Mouse (Mus musculus) erythroblast, adult 5-6 weeks (primary cell): Measurements from ENCODE around the gene Impg2. TPM values are rescaled to one million over a fixed set of nuclear protein-coding genes. Genes with fewer than 3 reads are reported as not detected.

ENCODE experiments used
- ATAC-seq: replicated peaks from 2 replicates; pipeline ENCODE4 v1.8.0; 2016; ENCODE audit warnings: moderate number of reproducible peaks, mild to moderate bottlenecking, moderate TSS enrichment, inconsistent platforms; ENCODE audit not compliant: poor library complexity, low FRiP score, severe bottlenecking
- total RNA-seq, 2 experiments: library from RNA; stranded (forward) in 1 of 2; stranded (reverse) in 1 of 2; fragments of 150-400 nt in 1 of 2; fragments of 200-764, 138-1000 nt in 1 of 2; gene quantifications; 2 replicates each; pipeline versions ENCODE4 v1.2.3 to v1.2.4; 2015 to 2017; ENCODE audit warnings: low replicate concordance in 2 of 2

Gene Impg2
- total RNA-seq, 2 experiments from 2014 or later, result 1.5 to 5.4 TPM

DNA sequence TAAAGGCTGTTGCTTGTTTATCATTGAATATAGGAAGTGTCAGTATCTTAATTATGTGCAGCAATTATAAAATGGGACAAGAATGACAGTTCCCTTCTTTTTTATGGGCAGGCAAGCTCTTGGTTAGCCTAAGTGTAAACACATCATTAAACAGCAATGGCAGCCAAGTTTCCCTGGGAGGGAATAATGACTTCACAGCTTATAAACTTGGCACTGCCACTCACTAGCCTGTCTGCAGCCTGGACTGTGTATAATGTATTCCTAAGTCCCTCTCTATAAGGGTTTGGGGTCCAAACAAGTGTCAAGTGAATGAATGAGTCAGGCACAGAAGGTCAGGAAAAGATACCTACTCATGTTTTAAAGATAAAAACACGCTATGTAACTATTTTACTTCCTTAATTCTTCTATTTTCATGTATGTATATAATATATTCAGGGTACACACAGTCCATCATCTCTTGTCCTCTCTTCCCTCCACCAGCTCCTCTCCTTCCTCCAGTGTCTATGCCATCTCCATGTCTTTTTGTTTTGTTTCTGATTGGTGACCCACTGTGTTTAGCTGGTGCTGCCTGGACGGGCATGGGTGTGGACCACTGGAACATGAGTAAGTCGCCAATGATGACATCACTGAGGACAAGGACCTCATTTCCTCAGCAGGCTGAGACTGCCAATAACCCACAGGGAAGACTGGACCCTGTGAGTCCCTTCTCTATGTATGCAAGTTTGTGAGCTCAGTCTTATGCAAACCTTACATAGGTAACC is 92.0 kb downstream of the Impg2 start:
- ATAC-seq, result no peak

DNA sequence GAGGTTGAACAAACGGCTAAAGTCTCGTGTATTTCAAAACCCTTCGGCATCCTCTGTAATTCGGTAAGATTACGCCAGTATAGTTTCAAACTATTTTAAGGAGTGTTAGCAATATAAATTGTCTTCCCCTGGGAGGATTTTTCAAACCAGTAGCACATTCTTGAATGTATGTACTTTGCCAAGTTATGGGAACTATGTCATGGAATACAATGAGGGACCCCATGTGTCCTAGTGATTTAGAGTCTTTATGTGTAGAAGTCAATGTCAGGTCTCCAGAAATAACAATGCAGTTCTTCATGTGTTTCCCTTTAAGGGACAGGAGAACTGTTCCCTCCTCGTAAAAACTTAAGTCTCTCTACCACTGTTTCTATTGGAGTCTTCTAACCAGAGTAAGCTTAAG is 94.1 kb downstream of the Impg2 start:
- ATAC-seq, result no peak

DNA sequence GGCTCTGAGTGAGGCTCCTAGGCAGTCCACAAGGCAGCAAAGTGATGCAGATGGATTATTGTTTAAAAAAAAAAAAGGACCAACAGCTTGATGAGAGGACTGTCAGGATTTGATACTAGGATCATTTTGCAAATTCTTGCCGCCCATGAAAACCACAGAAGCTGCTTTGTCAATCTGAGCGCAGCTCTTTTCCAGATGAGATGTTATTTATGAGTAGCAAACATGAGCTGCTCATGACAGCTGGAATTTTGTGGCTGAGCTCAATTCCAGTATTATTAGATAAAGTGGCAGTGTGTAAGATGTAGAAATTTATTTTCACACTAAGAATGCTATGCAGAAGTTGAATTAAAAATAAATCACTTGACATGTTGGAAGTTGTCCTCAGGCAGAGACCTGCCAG is 94.7 kb downstream of the Impg2 start:
- no peak for ATAC-seq

DNA sequence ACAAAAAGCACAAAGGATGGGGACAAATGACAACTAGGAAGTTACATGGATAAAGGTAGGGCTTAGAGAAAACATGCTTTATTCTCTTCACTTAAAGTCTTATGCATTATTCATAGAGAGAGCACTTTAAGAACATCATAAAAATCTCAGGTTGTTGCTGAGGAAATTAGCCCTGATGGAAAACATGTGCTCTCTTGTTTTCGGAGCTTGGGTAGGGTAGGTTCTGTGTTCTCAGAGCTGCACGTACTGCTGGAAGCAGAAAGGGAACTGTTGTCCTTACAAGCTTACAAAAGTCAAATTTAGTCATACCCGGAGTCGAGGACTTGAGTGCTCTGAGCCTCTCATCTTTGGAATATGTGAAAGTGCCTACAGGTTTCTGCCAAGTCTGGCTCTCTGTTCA is 98.9 kb downstream of the Impg2 start:
- no peak for ATAC-seq

DNA sequence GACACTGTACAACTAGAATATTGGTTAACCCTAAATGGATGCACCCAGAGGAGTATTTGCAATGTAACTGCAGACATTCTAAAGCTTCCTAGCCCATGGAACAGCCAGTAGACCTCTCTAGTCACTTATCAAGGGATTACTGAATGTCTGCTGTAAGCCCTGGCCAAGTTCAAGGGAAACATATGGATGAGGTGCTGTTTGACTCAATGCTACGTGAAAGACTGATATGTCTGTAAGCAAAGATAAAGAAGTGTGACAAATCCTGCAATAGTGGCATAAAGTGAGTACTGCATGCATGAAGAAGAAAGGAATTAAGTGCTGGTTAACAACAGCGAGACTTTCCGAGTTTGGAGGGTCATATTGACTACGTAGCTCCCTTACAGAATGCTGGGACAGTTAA is 100.1 kb downstream of the Impg2 start:
- no peak for ATAC-seq

DNA sequence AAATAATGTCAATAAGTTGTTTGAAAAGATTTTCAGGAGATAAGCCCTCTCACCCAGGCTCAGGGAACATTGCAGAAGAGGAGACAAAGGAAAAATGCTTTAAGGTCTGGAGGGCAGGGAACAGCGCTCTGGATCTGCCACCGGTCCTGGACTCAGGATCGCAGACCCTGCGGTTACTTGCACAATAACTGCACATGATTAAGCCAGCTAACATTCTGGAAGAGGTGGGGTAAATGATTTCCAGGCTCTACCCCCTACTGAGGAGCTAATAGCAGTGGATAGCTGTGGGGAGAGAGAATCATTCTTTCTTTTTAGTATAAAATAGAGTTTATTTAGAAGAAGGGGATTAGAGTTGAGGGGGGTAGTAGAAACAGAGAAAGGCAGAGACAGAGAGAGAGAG is 103.5 kb downstream of the Impg2 start:
- ATAC-seq, result no peak

DNA sequence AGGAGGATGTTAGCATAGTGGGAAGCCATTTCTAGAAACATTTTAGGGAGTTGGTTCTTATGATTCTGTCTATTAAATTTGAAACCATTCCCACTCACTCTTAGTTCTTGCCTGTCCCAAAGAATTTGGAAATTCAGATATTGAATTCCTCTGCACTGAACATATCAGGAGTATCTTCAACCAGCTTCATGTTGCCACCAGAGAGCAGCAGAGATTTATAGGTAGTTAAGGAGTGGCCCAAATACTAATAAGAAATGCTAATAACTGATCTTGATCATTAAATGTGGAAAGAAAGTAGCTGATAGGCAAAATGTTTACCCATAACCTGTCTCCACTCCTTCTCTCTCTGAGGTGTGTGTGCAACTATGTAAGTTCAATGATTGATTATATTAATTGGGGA is 107.2 kb downstream of the Impg2 start:
- no peak for ATAC-seq

Other genes starting within 250 kb of the Impg2 start
- gene Rpl24, start 238.0 kb upstream of the Impg2 start, total RNA-seq (2015; ENCODE audit: low replicate concordance), result 383 and 432 TPM in 2 replicates
- 184 and 212 TPM in 2 replicates for gene Rpl24, start 238.0 kb upstream of the Impg2 start, total RNA-seq (2017; ENCODE audit: low replicate concordance)
- 21.1 and 24.5 TPM in 2 replicates for gene Zbtb11, start 230.4 kb upstream of the Impg2 start, total RNA-seq (2015; ENCODE audit: low replicate concordance)
- gene Zbtb11, start 230.4 kb upstream of the Impg2 start, total RNA-seq (2017; ENCODE audit: low replicate concordance), result 33.2 and 35.2 TPM in 2 replicates
- 14.0 and 55.6 TPM in 2 replicates for gene Pcnp, start 174.6 kb upstream of the Impg2 start, total RNA-seq (2015; ENCODE audit: low replicate concordance)
- 42.2 and 47.1 TPM in 2 replicates for gene Pcnp, start 174.6 kb upstream of the Impg2 start, total RNA-seq (2017; ENCODE audit: low replicate concordance)
- 1.7 and 6.5 TPM in 2 replicates for gene Trmt10c, start 166.5 kb upstream of the Impg2 start, total RNA-seq (2015; ENCODE audit: low replicate concordance)
- gene Trmt10c, start 166.5 kb upstream of the Impg2 start, total RNA-seq (2017; ENCODE audit: low replicate concordance), result 3.9 and 4.7 TPM in 2 replicates
- 93.6 and 141 TPM in 2 replicates for gene Senp7, start 156.0 kb upstream of the Impg2 start, total RNA-seq (2015; ENCODE audit: low replicate concordance)
- 90.5 and 92.9 TPM in 2 replicates for gene Senp7, start 156.0 kb upstream of the Impg2 start, total RNA-seq (2017; ENCODE audit: low replicate concordance)